Mouse (Mus musculus) midbrain, embryonic 11.5 days (tissue): Measurements from ENCODE around the gene Nav2. TPM values are rescaled to one million over a fixed set of nuclear protein-coding genes. Genes with fewer than 3 reads are reported as not detected.
A peak's percentile ranks its signal among the peaks of the same experiment; 100 is the strongest.

Experiments used
- ATAC-seq: fragments of 200-750 bp; cut with Nextera tagmentation; 2 replicates; pipeline ENCODE4 v1.8.0; 2017; ENCODE audit warnings: moderate TSS enrichment, moderate library complexity; ENCODE audit not compliant: low FRiP score
- DNase-seq: peaks from one replicate; pipeline ENCODE4 v3.0.0; 2015; ENCODE audit warnings: low spot score; ENCODE audit errors: missing footprints
- H3K27ac ChIP-seq: fragments of 300-500 bp; sonication (generic); 2 replicates; pipeline ENCODE4 v1.5.1; 2014; ENCODE audit warnings: low read depth, low read length
- H3K27me3 ChIP-seq: fragments of 300-500 bp; sonication (generic); 2 replicates; pipeline ENCODE4 v1.6.1; 2014; ENCODE audit warnings: mild to moderate bottlenecking, low read length, moderate library complexity, mixed read lengths; ENCODE audit not compliant: control insufficient read depth, insufficient read depth
- H3K36me3 ChIP-seq: fragments of 300-500 bp; sonication (generic); 2 replicates; pipeline ENCODE4 v1.6.1; 2014; ENCODE audit warnings: mild to moderate bottlenecking, low read length, moderate library complexity, mixed read lengths; ENCODE audit not compliant: control insufficient read depth, insufficient read depth
- H3K4me1 ChIP-seq: fragments of 300-500 bp; sonication (generic); 2 replicates; pipeline ENCODE4 v1.6.1; 2014; ENCODE audit warnings: low read length; ENCODE audit not compliant: control insufficient read depth, insufficient read depth
- H3K4me2 ChIP-seq: fragments of 300-500 bp; sonication (generic); 2 replicates; pipeline ENCODE4 v1.6.1; 2014; ENCODE audit warnings: mild to moderate bottlenecking, moderate library complexity
- H3K4me3 ChIP-seq: fragments of 300-500 bp; sonication (generic); 2 replicates; pipeline ENCODE4 v1.5.1; 2014; ENCODE audit warnings: low read depth, low read length
- H3K9ac ChIP-seq: fragments of 300-500 bp; sonication (generic); 2 replicates; pipeline ENCODE4 v1.6.1; 2014; ENCODE audit warnings: low read length
- H3K9me3 ChIP-seq: fragments of 300-500 bp; sonication (generic); 2 replicates; pipeline ENCODE4 v1.6.1; 2016; ENCODE audit warnings: low read length; ENCODE audit not compliant: control insufficient read depth
- WGBS: fragments of 180-500 bp; shearing (Covaris S2); extraction: QIAGEN DNeasy Blood & Tissue Kit; methylation state at CpG from one replicate; pipeline ENCODE4 v1.1.7; 2014; 5-methylcytosine and 5-hydroxymethylcytosine counted together
- polyA plus RNA-seq: library from polyadenylated mRNA; unstranded; fragments of >200 nt; fragmentation: Nextera tagmentation; extraction: Ambion mirVana; gene quantifications from 2 replicates; pipeline ENCODE4 v1.2.1, GENCODE M21; 2014

The Nav2 gene
- polyA plus RNA-seq, 1 experiment from 2014 or later: 15.9 TPM

DNA sequence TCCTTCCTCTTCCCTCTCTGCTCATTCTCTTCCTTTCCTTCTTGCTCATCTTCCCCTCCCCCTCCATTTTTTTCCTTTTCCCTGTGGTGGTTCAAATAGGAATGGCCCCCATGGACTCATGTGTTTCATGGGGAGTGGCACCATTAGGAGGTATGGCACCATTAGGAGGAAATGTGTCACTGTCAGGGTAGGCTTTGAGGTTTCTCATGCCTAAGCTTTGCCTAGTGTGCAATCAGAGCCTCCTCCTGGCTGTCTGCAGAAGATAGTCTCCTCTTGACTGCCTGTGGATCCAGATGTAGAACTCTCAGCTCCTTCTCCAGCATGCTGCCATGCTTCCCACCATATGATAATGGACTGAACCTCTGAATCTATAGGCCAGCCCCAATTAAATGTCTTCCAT, 525.4 kb downstream of the Nav2 start:
- no peaks in the 10 kb centered on the region; the same call in 1 of the 2 replicates for H3K4me1 ChIP-seq
- H3K36me3 ChIP-seq: no peaks in the 10 kb centered on the region
- H3K4me2 ChIP-seq: no peak overlapping the region
- ATAC-seq: no peak
- DNase-seq: no peak
- H3K9me3 ChIP-seq: no peaks in the 10 kb centered on the region
- H3K4me3 ChIP-seq: no peak overlapping the region
- no peaks in the 10 kb centered on the region for H3K27me3 ChIP-seq
- no peak overlapping the region for H3K9ac ChIP-seq
- H3K27ac ChIP-seq: no peak overlapping the region

DNA sequence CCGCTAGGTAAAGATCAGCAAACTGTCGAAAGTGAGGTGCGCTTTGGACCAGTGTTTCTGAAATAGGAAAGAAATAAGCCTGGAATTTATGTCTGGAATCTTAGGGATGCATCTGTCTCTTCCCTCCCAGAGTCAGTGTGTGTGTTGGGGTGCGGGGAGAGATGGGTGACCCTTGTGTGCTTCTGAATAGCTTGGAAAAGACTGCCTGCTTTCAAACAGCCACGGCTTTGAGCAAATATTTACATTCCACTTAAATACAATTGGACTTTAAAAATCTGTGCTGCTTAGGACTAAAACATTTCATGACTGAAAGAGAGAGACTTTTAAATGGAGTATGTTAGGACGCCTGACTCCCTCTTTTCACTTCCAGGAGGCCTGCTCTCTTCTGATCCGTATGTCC, 528.0 kb downstream of the Nav2 start:
- no peak overlapping the region for H3K4me2 ChIP-seq
- DNase-seq: no peak
- H3K4me1 ChIP-seq: no peaks in the 10 kb centered on the region
- WGBS: 73% methylated on average over 7 of the region's 7 CpGs
- no peak overlapping the region for H3K9ac ChIP-seq
- H3K9me3 ChIP-seq: no peaks in the 10 kb centered on the region
- no peak overlapping the region for H3K27ac ChIP-seq
- no peak overlapping the region for H3K4me3 ChIP-seq
- no peaks in the 10 kb centered on the region for H3K36me3 ChIP-seq
- no peak for ATAC-seq
- no peaks in the 10 kb centered on the region for H3K27me3 ChIP-seq

DNA sequence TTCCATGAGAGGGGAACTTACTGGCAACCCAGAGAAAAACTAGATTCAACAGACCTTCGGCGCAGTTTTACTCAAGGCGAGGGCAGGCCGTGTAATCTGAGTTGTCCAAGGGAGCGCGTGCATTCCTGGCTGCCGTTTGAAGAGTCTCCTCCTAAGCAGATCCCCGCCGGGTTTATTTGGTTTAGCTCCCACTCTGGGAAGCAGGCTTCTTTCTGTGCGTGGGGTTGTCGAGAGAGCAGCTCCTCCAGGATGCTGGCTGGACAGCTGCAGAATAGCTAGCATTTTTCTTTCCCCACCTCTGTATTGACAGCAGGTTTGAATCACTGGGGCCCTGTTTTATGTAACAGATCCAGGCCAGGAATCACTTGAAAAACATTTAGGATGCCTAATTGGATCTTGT, 529.4 kb downstream of the Nav2 start:
- H3K9me3 ChIP-seq: no peaks in the 10 kb centered on the region
- no peaks in the 10 kb centered on the region for H3K36me3 ChIP-seq
- DNase-seq (no peak), ATAC-seq (no peak)
- no peak overlapping the region for H3K4me3 ChIP-seq
- 41% methylated on average over 11 of the region's 11 CpGs for WGBS
- no peaks in the 10 kb centered on the region for H3K27me3 ChIP-seq
- no peak overlapping the region for H3K4me2 ChIP-seq
- no peak overlapping the region for H3K27ac ChIP-seq
- H3K9ac ChIP-seq: no peak overlapping the region
- no peaks in the 10 kb centered on the region for H3K4me1 ChIP-seq

DNA sequence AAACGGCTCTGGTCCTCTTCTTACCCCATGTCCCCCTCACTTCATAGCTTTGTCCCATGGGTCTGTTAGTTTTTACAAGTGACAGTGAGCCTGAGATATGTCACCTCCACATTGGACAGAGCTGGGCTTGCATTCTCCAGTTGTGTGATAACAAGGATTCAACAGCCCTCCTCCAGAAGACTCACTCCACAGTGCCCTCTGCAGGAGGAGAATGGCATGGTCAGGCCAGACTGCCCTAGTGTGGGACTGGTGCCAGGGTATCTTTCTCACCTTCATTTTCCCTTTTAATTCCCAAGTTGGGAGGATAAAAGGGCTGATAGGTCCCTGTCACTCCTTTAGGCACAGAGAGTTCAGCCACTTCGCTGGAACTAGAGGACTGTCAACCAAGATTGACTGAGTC, 530.6 kb downstream of the Nav2 start:
- H3K4me3 ChIP-seq: no peak overlapping the region
- no peaks in the 10 kb centered on the region for H3K4me1 ChIP-seq
- H3K9ac ChIP-seq: no peak overlapping the region
- no peaks in the 10 kb centered on the region for H3K9me3 ChIP-seq
- no peak for ATAC-seq
- H3K4me2 ChIP-seq: no peak overlapping the region
- H3K27ac ChIP-seq: no peak overlapping the region
- no peaks in the 10 kb centered on the region for H3K27me3 ChIP-seq
- DNase-seq: no peak
- WGBS: 80% methylated on average over 2 of the region's 2 CpGs
- no peaks in the 10 kb centered on the region for H3K36me3 ChIP-seq

DNA sequence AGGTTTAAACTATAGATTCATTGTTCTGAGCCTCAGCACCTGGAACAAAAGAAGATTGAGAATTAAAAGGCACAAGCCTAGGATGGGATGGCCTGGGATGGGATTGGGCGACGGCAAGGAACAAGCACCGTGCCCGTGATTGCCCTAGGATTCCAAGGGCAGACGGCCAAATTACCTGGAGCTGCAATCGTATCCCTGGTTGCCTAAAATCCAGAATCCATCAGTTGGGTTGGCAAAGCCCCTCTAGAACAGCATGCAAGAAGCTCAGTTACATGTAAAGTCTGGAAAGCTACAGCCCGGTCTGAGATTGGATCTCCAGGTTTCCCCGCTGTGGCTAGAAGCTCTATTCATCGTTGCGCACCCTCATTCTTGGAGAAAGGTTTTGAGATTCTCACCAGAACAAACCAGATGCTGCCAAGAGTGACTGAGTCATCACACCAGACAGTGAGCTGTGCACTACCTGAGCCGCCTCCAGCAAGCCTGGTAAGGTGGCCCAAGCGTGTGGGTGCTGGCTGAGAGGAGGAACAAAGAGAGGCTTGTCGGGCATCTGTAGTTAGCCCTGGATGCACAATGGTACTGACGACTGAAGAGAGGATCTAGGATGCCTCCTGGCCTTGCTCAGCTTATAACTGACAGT, 531.9 kb downstream of the Nav2 start:
- H3K4me1 ChIP-seq: no peaks in the 10 kb centered on the region
- H3K27me3 ChIP-seq: no peaks in the 10 kb centered on the region
- WGBS: 93% methylated on average over 14 of the region's 14 CpGs
- H3K27ac ChIP-seq: no peak overlapping the region
- H3K4me2 ChIP-seq: no peak overlapping the region
- no peak overlapping the region for H3K4me3 ChIP-seq
- no peak for ATAC-seq
- H3K9ac ChIP-seq: no peak overlapping the region
- no peak for DNase-seq
- H3K36me3 ChIP-seq: no peaks in the 10 kb centered on the region
- no peaks in the 10 kb centered on the region for H3K9me3 ChIP-seq

DNA sequence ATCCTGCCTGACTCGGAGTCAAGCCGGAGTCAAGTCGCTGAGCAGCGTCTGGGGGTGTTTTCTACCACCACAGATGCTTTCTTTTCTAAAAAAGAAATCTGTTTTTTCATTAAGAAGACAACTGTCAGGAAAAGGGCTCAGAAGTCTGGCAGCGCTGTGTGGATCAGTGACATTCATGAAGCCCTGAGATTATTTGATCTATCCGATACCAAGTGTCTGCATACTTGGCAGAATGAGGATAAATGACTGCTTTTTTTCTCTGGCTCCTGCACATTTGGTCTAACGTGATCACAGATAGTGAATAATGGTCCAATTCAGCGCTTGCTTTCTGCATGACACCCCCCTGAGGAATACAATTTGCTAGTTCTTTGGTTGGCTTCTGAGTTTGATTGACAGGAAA, 533.7 kb downstream of the Nav2 start:
- WGBS: 77% methylated on average over 8 of the region's 8 CpGs
- DNase-seq (no peak), ATAC-seq (no peak)
- H3K4me2 ChIP-seq: no peak overlapping the region
- no peaks in the 10 kb centered on the region for H3K9me3 ChIP-seq
- H3K27me3 ChIP-seq: no peaks in the 10 kb centered on the region
- no peaks in the 10 kb centered on the region for H3K4me1 ChIP-seq
- no peaks in the 10 kb centered on the region for H3K36me3 ChIP-seq
- no peak overlapping the region for H3K4me3 ChIP-seq
- H3K9ac ChIP-seq: no peak overlapping the region
- no peak overlapping the region for H3K27ac ChIP-seq

DNA sequence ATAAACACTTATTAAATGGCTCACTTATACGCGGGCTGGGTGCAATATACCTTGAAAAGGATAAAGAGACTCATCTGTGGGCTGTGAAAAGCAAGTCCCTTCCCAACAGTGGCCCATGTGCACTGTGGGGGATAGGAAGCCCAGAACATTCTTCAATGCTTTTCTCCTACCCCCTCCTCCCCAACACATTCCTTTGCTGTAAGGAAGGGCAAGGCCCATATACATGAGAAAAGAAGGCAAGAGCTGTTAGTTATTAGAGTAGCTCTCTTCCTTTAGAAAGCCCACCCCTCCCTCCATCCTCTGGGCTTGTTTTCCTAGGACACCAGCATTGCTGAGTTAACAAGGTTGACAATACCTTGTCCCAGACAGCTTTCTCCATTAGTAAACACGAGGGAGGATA, 540.1 kb downstream of the Nav2 start:
- no peak for DNase-seq
- 73% methylated on average over 3 of the region's 3 CpGs for WGBS
- Histone ChIP-seq H3K4me3 (no peak overlapping the region), H3K9ac (no peak overlapping the region), H3K36me3 (no peaks in the 10 kb centered on the region), H3K27me3 (no peaks in the 10 kb centered on the region), H3K27ac (no peak overlapping the region), H3K4me1 (peaks cover 9% of the 10 kb centered on the region; the same call in 1 of the 2 replicates), H3K4me2 (no peak overlapping the region), H3K9me3 (no peaks in the 10 kb centered on the region)
- no peak for ATAC-seq

DNA sequence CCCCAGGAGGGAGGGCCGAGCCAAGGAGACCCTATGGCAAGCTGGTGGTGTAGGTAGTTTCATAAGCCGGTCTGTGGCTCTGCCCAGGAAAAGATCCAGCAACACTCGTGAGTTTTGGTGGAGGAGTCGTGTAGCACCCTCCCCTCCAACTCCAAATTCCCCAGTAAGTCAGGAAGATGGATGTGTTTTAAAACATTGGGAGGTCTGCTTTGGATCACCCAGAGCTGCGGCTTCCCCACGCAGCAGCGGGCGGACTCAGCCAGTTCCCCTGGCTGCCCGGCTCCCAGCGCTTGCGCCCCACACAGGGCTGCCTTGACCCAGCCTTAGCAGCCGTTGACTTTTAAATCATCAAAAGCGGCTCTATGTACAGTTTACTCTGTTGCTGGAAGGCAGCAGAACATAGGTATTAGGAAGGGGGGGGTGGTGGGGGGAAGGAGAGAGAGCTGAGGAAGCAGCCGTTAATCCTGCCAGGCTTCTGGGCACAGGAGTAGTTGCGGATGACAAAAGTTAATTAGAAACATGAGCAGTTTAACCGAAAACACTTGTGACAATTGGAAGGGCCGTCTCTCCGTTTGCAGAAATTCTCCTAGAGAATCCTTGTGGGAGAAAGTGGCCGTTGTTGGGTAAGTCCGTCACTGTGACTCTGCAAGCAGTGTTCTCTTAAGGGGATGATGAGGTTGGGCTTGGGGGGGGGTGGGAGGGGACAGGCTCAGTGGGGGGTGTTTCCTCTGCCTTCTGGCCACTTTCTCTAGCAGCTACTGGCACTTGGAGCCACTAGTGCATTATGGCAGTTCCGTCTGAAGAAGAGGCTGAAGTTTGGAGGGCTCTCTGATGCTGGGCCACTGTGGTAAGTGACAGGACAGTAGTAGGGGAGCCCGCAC, 542.0 kb downstream of the Nav2 start:
- Histone ChIP-seq H3K27me3 (no peaks in the 10 kb centered on the region), H3K9ac (peak overlapping the region; percentile 27; the same call in 1 of the 2 replicates), H3K4me2 (peak overlapping the region; percentile 15; the same call in 1 of the 2 replicates), H3K36me3 (no peaks in the 10 kb centered on the region), H3K4me1 (peaks cover 9% of the 10 kb centered on the region; the same call in 1 of the 2 replicates), H3K4me3 (no peak overlapping the region), H3K9me3 (no peaks in the 10 kb centered on the region), H3K27ac (no peak overlapping the region)
- WGBS: 40% methylated on average over 22 of the region's 22 CpGs
- peak; percentile 54; the same call in 1 of the 2 replicates for ATAC-seq
- no peak for DNase-seq

DNA sequence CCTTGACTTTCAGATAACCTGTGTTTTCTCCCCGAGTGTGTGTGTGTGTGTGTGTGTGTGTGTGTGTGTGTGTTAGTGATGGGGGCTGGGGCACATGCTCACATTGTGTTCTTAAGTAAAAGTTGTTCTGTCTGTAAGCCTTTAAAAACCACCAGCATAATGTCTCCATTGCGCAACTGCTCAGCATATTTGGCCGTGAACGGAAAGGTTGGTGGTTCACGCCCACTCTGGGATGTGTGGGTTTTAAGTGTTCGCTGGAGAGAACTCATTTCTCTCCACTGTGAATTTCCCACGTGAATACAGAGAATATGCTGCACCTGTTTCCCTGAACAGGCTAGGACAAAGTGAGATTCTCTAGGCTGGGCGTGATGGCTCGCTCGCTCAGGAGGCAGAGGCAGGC, 542.7 kb downstream of the Nav2 start:
- H3K36me3 ChIP-seq: no peaks in the 10 kb centered on the region
- WGBS: 86% methylated on average over 10 of the region's 10 CpGs
- H3K27ac ChIP-seq: no peak overlapping the region
- no peaks in the 10 kb centered on the region for H3K9me3 ChIP-seq
- no peak overlapping the region for H3K9ac ChIP-seq
- H3K4me2 ChIP-seq: no peak overlapping the region
- H3K4me1 ChIP-seq: peaks cover 9% of the 10 kb centered on the region; the same call in 1 of the 2 replicates
- no peak for DNase-seq
- H3K4me3 ChIP-seq: no peak overlapping the region
- no peak for ATAC-seq
- H3K27me3 ChIP-seq: no peaks in the 10 kb centered on the region
